Mouse (Mus musculus) neural tube, embryonic 10.5 days (tissue): Measurements from ENCODE around the gene Olfr465-ps1.
A peak's percentile ranks its signal among the peaks of the same experiment; 100 is the strongest.

Experiments used
- DNase-seq: peaks from one replicate; pipeline ENCODE4 v3.0.0-alpha.2; 2017; ENCODE audit warnings: low spot score; ENCODE audit errors: extremely low spot score

Olfr465-ps1 gene

GRCm38 (mm10) chr13:65137789-65138188 lies at the start of gene Olfr465-ps1:
Gene Olfr465-ps1 (plus strand): TSS chr13:65138089.
- DNase-seq: no peak

- no peak for DNase-seq
Measured at GRCm38 (mm10) chr13:65095923-65096322, 42.0 kb upstream of the Olfr465-ps1 start.

- DNase-seq: no peak
Measured at GRCm38 (mm10) chr13:65097018-65097417, 40.9 kb upstream of the Olfr465-ps1 start.

- DNase-seq: no peak
Measured at GRCm38 (mm10) chr13:65100678-65101077, 37.2 kb upstream of the Olfr465-ps1 start.

- no peak for DNase-seq
Measured at GRCm38 (mm10) chr13:65101232-65101631, 36.7 kb upstream of the Olfr465-ps1 start.

DNA sequence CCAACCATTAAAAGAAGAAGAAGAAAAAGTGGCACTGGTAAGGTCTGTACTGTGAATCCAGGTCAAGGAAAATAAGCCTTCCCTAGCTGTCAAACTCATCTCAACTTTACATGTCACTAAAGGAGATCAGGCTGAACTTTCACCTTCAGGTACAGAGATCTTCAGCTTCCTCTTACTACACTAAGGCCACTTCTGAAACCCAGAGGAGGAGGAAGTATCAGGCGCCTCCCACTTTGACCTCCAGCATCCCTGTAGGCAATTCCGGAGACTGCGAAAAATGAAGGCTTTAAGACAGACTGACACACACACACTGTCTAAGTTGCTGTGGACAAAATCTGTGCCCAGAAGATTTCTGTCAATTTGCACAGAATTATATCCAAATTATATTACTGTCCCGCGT lies 25.9 kb upstream of the Olfr465-ps1 start:
- DNase-seq: no peak

DNA sequence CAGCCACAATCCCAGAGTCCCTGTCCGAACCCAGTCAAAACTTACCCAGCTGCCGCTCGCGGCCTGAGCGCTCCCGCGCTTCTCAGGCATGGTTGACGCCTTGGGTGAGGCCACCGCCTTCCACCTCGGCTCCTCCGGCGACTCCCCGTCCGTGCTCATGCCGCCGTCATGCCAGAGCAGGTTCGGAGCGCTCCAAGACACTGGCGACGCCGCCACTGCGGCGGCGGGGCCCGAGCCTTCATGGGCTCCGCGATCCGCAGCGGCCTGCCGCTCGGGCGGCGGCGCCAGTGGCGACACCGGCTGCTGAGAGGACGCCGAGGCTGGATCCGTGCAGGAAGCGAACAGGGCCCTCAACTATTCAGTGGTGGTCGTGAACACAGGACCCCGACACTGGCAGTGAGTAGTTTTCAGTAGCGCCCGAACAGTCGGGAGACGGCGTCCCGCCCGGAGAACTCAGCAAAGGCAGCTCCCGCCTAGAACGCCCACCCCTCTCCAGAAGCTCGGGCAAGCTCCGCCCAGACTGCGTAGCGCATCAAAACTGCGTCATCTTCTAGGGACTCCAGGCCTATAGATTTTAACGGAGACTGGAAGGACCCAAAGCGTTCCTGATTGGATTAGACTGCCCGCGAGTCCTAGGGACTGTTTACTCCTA lies 25.3 kb upstream of the Olfr465-ps1 start, which contains the start of gene Mfsd14b:
TSS of gene Mfsd14b (minus strand) at position 517 of the 652 bp plus-strand sequence.
- peak; percentile 86 for DNase-seq

DNA sequence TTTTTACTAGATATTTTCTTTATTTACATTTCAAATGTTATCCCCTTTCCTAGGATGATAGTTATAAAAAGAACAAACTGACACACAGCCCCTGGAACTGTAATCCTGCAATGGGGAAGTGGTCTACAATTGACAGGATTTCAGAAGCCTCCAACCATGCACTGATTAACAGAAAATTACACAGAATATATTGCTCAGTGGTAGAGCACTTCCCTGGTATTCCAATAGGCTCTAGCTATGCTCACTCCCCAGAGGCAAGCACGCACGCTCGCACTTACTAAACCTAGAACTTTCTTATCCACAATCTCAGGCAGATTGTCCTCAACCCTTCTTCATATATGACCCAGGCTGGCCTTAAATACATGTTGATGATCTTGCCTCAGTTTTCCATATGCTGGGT lies 24.6 kb upstream of the Olfr465-ps1 start:
- DNase-seq: no peak

DNA sequence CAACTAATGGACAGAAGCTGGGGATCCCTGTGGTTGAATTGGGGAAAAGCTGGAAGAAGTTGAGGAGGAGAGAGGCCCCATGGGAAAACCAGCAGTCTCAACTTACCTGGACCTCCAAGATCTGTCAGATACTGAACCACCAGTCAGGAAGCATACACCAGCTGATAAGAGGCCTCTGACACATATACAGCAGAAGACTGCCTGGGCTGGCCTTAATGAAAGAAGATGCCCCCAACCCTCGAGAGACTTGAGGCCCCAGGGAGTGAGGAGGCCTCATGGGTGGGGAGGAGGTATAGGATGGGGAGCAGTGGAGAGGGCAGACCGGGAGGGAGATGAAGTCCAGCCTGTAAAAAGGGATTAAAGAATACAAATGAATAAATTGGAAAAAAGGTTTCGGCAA lies 16.9 kb upstream of the Olfr465-ps1 start:
- no peak for DNase-seq

- no peak for DNase-seq
Measured at GRCm38 (mm10) chr13:65122111-65122510, 15.8 kb upstream of the Olfr465-ps1 start.

DNA sequence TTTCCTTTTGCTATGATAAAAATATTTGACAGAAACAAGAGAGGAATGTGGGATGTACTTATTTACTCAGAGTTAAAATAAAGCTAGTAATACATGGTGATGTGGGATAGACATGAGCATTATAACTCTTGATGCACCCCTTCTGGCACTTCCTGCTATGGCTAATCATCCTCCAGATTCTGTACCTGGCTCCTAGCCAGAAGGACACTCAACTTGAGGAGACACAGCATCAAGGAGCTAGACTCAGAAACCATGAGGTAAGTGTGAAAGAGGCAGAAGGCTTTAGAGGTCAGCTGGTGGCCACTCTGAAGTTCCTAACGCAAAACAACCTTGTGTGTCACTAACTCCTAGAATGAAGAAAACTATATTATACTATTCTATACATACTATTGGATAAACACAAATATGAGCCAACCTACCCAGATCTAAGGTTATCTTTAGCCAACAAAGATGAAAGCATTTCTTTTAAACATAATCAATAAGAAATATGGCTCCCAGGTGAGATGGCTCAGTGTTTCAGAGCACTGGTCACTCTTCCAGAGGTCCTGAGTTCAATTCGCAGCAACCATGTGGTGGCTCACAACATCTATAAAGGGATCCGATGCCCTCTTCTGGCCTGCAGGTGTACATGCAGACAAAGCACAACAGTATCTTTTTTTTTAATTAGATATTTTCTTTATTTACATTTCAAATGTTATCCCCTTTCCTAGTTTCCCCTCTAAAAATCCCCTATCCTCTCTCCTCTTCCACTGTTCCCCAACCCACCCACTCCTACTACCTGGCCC lies 10.6 kb upstream of the Olfr465-ps1 start:
- no peak for DNase-seq

DNA sequence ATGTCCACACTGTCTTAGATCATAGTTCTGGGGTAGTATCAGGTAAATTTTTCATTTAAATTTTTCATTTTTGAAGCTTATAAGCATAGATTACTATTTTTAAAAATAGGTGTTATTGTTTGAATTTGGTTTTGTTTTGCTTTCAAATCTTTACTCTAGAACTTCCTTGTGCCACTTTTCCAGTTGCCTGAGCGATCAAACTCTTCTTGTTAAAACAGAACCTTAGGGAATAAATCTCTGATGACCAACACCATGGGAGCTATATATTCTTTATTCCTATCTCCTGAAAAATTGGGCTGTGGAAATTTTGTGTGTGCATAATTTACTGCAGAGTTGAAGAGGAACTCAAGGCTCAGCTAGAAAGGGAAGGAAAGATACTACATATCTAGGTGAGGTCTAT lies 12.1 kb downstream of the Olfr465-ps1 start, which contains the start of gene Olfr466:
TSS of gene Olfr466 (plus strand) at position 301 of the 400 bp plus-strand sequence.
- no peak for DNase-seq

GRCm38 (mm10) chr13:65174102-65174501 lies 36.2 kb downstream of the Olfr465-ps1 start:
- DNase-seq: no peak

- DNase-seq: peak; percentile 53
Measured at GRCm38 (mm10) chr13:65175734-65176471, 38.0 kb downstream of the Olfr465-ps1 start.

- no peak for DNase-seq
Measured at GRCm38 (mm10) chr13:65176472-65177091, 38.7 kb downstream of the Olfr465-ps1 start.
